Mouse (Mus musculus) stomach, postnatal 0 days (tissue): ENCODE results near the gene Csnk2a2. TPM values are rescaled to one million over a fixed set of nuclear protein-coding genes. Genes with fewer than 3 reads are reported as not detected.

ENCODE experiments used
- ATAC-seq: fragments of 200-750 bp; cut with Nextera tagmentation; 2 replicates; pipeline ENCODE4 v1.8.0; 2017; ENCODE audit not compliant: low FRiP score, low TSS enrichment
- DNase-seq: peaks from one replicate; pipeline ENCODE4 v3.0.0-alpha.2; 2016; ENCODE audit warnings: low spot score
- H3K27ac ChIP-seq: fragments of 300-500 bp; sonication (generic); replicated peaks from 2 replicates; pipeline ENCODE4 v1.5.1; 2014; ENCODE audit warnings: mild to moderate bottlenecking, control low read depth
- H3K27me3 ChIP-seq: fragments of 300-500 bp; sonication (generic); 2 replicates; pipeline ENCODE4 v1.6.1; 2014; ENCODE audit warnings: low read length; ENCODE audit not compliant: control insufficient read depth, insufficient read depth
- H3K36me3 ChIP-seq: fragments of 300-500 bp; sonication (generic); 2 replicates; pipeline ENCODE4 v1.6.1; 2014; ENCODE audit warnings: low read length, mixed read lengths; ENCODE audit not compliant: control insufficient read depth, insufficient read depth
- H3K4me1 ChIP-seq: fragments of 300-500 bp; sonication (generic); replicated peaks from 2 replicates; pipeline ENCODE4 v1.6.1; 2014; ENCODE audit warnings: antibody characterized with exemption; ENCODE audit not compliant: control insufficient read depth, insufficient read depth
- H3K4me2 ChIP-seq: fragments of 300-500 bp; sonication (generic); replicated peaks from 2 replicates; pipeline ENCODE4 v1.6.1; 2014; ENCODE audit warnings: low read depth, mild to moderate bottlenecking, control low read depth, moderate library complexity
- H3K4me3 ChIP-seq: fragments of 300-500 bp; sonication (generic); 2 replicates; pipeline ENCODE4 v1.5.1; 2014; ENCODE audit warnings: low read depth, low read length, control low read depth
- H3K9ac ChIP-seq: fragments of 300-500 bp; sonication (generic); 2 replicates; pipeline ENCODE4 v1.6.1; 2014; ENCODE audit warnings: mild to moderate bottlenecking, low read length, control low read depth, mixed read lengths
- H3K9me3 ChIP-seq: fragments of 300-500 bp; sonication (generic); 2 replicates; pipeline ENCODE4 v1.6.1; 2016; ENCODE audit warnings: low read length; ENCODE audit not compliant: control insufficient read depth
- CTCF ChIP-seq: IDR thresholded peaks from 2 replicates; pipeline ENCODE4 v1.5.1; 2016; ENCODE audit warnings: antibody characterized with exemption, low read depth, mild to moderate bottlenecking, moderate library complexity
- EP300 ChIP-seq: optimal IDR thresholded peaks from 2 replicates; pipeline ENCODE3; 2016; ENCODE audit warnings: antibody characterized with exemption
- WGBS: fragments of 180-500 bp; shearing (Covaris S2); extraction: QIAGEN DNeasy Blood & Tissue Kit; methylation state at CpG from one replicate; pipeline ENCODE4 v1.1.7; 2014; 5-methylcytosine and 5-hydroxymethylcytosine counted together
- polyA plus RNA-seq: library from polyadenylated mRNA; unstranded; fragments of >200 nt; fragmentation: Nextera tagmentation; extraction: Ambion mirVana; gene quantifications from 2 replicates; pipeline ENCODE4 v1.2.1, GENCODE M21; 2015

Gene Csnk2a2
- polyA plus RNA-seq, 1 experiment from 2014 or later = 7.9 TPM

DNA sequence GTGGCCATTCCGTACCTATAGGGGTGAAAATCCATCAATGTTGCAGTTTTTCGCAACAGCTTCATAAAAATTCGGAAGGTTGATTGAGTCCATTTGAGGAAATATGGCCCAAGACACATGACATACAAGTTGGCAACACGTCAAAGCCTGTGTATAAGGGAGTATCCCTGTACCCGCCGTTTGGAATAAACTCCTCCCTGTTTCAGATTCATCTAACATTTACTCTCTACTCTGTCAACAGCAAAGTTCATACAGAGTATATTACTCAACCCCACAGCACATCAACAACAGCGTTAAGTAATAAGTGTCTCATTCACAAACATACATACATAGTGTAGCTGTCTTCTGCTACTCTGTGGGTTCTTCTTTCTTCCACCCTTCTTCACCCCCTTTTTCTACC is 65.2 kb downstream of the Csnk2a2 start:
- 50% methylated on average over 7 of the region's 7 CpGs for WGBS
- Histone ChIP-seq H3K4me1 (0 out of 2 replicates have a peak, but pooled peaks cover 7% of the 10 kb centered on the region), H3K27ac (peak overlapping the region; percentile 67; the same call in 1 of the 2 replicates), H3K36me3 (peaks cover 16% of the 10 kb centered on the region), H3K9me3 (no peaks in the 10 kb centered on the region), H3K27me3 (no peaks in the 10 kb centered on the region), H3K9ac (no peak overlapping the region), H3K4me3 (no peak overlapping the region), H3K4me2 (no peak overlapping the region)
- DNase-seq (no peak), ATAC-seq (peak; percentile 85)
- TF ChIP-seq CTCF = no peak
- no peak for TF ChIP-seq EP300

DNA sequence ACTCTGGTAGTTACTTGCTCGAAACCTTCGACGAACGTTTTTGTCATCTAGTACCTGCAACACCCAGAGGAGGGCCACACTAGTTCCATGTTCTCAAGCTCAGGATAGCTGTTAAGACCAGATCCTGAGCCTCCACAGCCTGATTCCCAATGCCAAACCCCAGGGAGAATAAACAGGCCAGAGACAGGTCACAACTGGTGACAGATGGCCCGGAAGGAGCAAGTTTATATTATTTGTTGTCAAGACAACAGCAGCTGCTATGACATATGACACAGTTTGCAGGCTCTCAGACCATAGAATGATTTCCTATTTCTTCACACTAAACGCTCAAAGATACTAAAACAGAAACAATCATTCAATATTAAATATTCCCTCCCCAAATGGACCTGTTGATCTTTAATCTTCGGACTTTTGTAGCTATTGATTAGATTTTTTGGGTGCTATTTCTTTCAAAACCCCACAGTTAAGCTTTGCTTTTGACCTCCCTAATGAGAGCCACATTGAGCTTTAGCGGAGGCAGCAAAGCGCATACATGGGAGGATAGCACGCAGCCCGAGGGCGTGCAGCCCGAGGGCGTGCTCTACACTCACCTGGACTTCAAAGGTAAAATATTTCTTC is 67.5 kb downstream of the Csnk2a2 start:
- Histone ChIP-seq H3K36me3 (peaks cover 19% of the 10 kb centered on the region), H3K4me2 (no peak overlapping the region), H3K9ac (no peak overlapping the region), H3K9me3 (no peaks in the 10 kb centered on the region), H3K4me1 (0 out of 2 replicates have a peak, but pooled peaks cover 2% of the 10 kb centered on the region), H3K27me3 (no peaks in the 10 kb centered on the region), H3K4me3 (no peak overlapping the region), H3K27ac (no peak overlapping the region)
- WGBS = 88% methylated on average over 14 of the region's 14 CpGs
- DNase-seq (no peak), ATAC-seq (no peak)
- TF ChIP-seq CTCF (no peak), EP300 (no peak)

DNA sequence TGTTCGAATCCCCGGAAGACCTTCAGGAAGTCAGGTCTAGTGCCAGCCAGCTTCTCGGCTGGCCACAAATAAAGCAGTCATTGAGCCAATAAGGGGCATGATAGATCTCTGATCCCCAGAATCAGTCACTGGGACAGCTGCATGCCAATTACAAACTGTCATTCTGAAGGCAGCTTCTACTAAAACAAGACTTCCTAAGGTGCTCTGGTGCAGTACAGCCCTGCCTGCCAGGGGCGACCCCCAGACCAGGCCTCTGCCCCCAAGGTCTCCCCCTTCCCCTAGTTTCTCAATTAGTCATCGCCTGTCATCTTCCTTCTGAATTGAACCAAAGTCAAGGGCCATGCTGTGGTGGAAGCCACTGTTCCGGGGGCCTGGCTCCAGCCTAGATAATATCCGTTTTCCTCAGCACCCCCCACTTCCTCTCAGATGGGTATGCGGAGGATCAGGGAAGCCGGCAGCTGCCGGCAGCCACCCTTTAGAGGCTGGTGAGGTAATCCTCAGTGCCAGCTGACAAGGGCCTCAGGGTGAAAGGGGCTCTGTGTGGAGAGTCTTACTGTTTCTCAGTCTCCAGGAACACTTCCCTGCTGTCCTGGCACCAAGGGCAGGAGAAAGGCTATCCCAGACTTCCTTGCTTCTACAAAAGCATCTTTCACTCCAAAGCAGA is 78.4 kb downstream of the Csnk2a2 start:
- DNase-seq = no peak

DNA sequence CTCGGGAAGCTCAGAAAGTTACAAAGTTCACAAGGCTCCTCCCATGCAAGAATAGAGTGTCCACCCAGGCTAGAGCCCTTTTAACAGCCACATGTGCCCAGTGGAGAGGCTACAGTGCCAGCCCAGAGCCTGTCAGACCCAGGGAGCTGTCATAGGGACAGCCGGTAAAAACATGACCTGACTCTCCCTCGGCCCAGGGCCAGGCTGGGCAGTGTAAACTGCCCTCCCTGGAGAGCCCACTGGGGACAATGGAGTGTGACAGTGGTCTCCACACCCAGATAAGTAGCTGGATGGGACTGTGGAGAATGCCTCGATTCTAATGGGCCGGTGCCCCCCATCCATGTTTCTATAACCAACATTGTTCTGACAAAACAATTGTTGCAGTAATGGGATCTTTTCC is 80.3 kb downstream of the Csnk2a2 start:
- Histone ChIP-seq H3K4me2 (no peak overlapping the region), H3K27ac (no peak overlapping the region), H3K9me3 (no peaks in the 10 kb centered on the region), H3K36me3 (no peaks in the 10 kb centered on the region), H3K9ac (no peak overlapping the region), H3K27me3 (no peaks in the 10 kb centered on the region), H3K4me3 (no peak overlapping the region), H3K4me1 (no peaks in the 10 kb centered on the region)
- no peak for TF ChIP-seq EP300
- no peak for TF ChIP-seq CTCF
- ATAC-seq (no peak), DNase-seq (no peak)
- WGBS = 61% methylated on average over 5 of the region's 5 CpGs

More for the DNA sequence above, 78.4 kb downstream of the Csnk2a2 start:
- no peak for ATAC-seq
- no peak overlapping the region for H3K9ac ChIP-seq
- no peak overlapping the region for H3K27ac ChIP-seq
- H3K4me3 ChIP-seq = no peak overlapping the region
- H3K4me1 ChIP-seq = no peaks in the 10 kb centered on the region
- TF ChIP-seq EP300 (no peak), CTCF (no peak)
- 44% methylated on average over 10 of the region's 10 CpGs for WGBS
- no peaks in the 10 kb centered on the region for H3K27me3 ChIP-seq
- H3K4me2 ChIP-seq = no peak overlapping the region
- no peaks in the 10 kb centered on the region for H3K36me3 ChIP-seq
- no peaks in the 10 kb centered on the region for H3K9me3 ChIP-seq

DNA sequence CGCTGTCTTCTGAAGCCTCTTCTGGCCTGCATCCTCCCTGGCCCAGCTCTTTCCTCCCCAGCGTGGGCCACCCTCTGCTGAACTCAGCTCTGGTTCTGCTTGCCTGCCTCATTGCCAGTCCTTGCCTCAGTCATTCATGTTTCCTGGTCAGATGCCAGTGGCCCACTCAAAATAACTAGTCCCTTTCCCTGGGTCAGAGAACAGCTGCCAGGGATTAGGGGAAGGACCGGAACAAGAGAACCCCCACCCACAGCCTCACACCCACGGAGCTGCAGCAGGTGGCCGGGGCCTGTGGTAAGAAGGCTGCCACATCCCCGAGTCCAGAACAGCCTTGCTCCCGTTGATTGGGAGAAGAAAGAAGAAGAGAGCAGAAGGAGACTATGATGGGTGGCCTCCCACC is 88.7 kb downstream of the Csnk2a2 start:
- WGBS = 66% methylated on average over 7 of the region's 7 CpGs
- DNase-seq = no peak

DNA sequence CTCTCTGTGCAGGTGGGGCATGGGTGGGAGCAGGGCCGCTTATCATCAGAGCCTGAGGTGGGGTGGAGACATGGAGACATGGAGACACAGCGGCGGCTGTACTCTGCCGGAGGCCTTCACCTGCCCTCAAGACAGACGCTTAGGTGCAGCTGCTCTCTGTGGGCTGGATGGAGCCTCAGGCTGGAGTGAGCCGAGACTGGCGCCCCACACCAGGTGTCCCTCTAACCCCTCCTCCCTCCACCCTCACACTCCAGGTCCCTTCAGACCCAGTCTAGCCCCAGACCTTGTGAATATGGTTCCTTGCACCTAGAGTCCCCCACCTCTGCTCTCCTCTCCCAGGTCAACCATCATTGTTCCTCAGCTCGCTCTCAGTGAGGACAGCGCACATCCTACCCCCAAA is 90.7 kb downstream of the Csnk2a2 start:
- H3K36me3 ChIP-seq = no peaks in the 10 kb centered on the region
- no peaks in the 10 kb centered on the region for H3K9me3 ChIP-seq
- no peak overlapping the region for H3K27ac ChIP-seq
- H3K27me3 ChIP-seq = no peaks in the 10 kb centered on the region
- no peak overlapping the region for H3K4me3 ChIP-seq
- H3K4me1 ChIP-seq = no peaks in the 10 kb centered on the region
- 75% methylated on average over 9 of the region's 9 CpGs for WGBS
- ATAC-seq (no peak), DNase-seq (no peak)
- H3K9ac ChIP-seq = no peak overlapping the region
- no peak overlapping the region for H3K4me2 ChIP-seq
- no peak for TF ChIP-seq EP300
- no peak for TF ChIP-seq CTCF

More for the DNA sequence above, 88.7 kb downstream of the Csnk2a2 start:
- Histone ChIP-seq H3K4me2 (no peak overlapping the region), H3K27me3 (no peaks in the 10 kb centered on the region), H3K9ac (no peak overlapping the region), H3K4me1 (no peaks in the 10 kb centered on the region), H3K4me3 (no peak overlapping the region), H3K9me3 (no peaks in the 10 kb centered on the region), H3K36me3 (no peaks in the 10 kb centered on the region), H3K27ac (no peak overlapping the region)
- TF ChIP-seq EP300 (no peak), CTCF (no peak)
- ATAC-seq = no peak; the same call in 1 of the 2 replicates
